Mouse (Mus musculus) gastrocnemius, postnatal 10 days (tissue): ENCODE measurements around the gene Cyp2w1. TPM values are rescaled to one million over a fixed set of nuclear protein-coding genes. Genes with fewer than 3 reads are reported as not detected.

ENCODE experiments used
- DNase-seq: peaks from one replicate; pipeline ENCODE4 v3.0.0; 2021; ENCODE audit warnings: mixed read lengths
- long read RNA-seq, 2 experiments: library from polyadenylated mRNA; stranded (forward); transcript quantifications; one replicate each; pipeline ENCODE4 v2.0.0; 2021
- total RNA-seq, 2 experiments: library from RNA; stranded (reverse); gene quantifications; 2 replicates each; pipeline ENCODE4 v1.2.3; 2021

Cyp2w1 gene
- not detected for total RNA-seq
- long read RNA-seq, experiment 1, result 0 reads
- long read RNA-seq, experiment 2, result 0 reads

DNA sequence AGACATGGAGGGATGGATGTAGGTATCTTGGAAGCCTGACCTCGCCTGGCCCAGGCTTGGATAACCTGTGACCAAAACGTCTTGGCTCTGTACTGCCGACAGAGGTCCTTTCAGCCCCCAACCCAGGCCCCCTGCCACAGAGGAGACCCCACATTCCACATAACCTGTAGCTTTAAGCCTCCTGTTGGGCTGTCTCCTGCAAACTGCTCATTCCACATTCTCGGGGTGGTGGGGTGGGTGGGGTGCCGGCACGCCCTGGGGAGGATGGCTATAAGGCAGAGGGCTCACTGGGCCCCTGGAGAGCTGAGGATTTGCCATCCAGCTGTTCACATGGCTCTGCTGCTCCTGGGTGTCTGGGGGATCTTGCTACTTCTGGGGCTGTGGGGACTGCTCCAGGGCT is at the start of gene Cyp2w1:
TSS of gene Cyp2w1 (plus strand) at position 301 of the 400 bp plus-strand sequence.
- DNase-seq, result no peak

DNA sequence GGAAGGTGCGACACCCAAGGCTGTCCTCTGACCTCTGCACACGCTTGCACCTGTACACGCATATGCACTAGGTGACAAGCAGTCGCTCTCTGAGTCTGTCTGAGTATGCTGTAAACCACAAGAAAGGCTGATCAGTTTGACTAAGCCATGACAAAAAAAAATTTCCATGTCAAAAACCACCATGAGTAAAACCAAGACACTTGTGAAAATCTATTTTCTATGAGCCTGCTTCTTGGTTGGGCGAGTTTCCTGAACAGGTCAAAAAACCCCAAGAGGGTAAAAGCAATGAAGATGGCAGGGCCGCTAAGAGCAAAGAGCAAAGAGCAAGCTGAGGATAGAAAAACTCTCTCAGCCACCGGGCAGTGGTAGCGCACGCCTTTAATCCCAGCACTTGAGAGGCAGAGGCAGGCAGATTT is 48.8 kb upstream of the Cyp2w1 start:
- DNase-seq, result no peak

DNA sequence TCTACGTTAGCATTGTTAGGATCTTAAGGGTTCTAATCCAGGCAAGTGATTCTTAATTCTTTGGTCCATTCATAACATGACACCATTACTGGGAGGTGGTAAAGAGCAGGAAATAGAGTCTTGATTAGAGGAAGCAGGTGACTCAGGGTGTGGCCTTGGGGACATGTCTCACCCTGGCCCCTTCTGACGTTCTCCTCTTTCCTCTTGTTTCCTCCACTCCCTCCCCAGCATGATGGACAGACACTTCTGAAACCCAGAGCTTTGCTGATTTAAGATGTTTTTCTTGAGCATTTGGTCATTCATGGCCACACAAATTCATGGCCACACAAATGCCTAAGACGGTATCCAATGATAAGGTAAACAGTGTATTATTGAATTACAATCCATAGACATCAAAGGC is 42.5 kb upstream of the Cyp2w1 start:
- no peak for DNase-seq

DNA sequence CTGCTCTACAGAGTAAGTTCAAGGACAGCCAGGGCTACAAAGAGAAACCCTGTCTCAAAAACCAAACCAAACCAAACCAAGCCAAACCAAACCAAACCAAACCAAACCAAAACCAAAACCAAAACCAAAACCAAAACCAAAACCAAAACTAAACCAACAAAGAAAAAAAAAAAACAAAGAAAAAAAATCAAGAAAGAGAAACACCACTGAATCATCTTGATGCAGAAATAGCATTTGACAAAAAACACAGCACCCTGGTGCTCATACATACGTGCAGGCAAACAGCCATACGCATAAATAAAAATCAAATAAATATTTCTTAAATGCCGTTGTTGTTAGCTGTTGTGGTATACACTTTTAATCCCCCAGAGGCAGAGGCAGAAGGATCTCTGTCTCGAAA is 41.9 kb upstream of the Cyp2w1 start:
- DNase-seq, result no peak

DNA sequence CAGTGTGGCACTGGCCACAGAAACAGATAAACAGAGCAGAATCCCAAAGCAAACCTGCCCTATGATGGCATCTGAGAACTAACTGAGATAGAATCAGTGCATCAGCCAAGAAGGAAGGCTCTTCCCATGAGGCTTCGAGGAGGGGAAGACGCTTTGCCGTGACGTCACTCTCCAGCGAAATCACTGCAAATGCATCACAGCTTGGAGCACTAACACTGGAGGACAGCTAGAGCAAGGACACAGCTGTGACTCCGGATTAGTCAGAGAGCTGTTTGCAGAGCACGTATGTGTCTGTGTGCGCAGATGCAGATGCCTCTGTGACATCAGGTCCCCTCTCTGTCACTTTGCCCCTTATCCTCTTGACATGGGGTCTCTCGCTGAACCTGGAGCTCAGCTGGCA is 40.6 kb upstream of the Cyp2w1 start:
- no peak for DNase-seq

- no peak for DNase-seq
Measured at GRCm38 (mm10) chr5:139313536-139313935, 38.9 kb upstream of the Cyp2w1 start.

- no peak for DNase-seq
Measured at GRCm38 (mm10) chr5:139314941-139315642, 37.3 kb upstream of the Cyp2w1 start.

GRCm38 (mm10) chr5:139316982-139317675 is 35.3 kb upstream of the Cyp2w1 start:
- DNase-seq, result no peak

DNA sequence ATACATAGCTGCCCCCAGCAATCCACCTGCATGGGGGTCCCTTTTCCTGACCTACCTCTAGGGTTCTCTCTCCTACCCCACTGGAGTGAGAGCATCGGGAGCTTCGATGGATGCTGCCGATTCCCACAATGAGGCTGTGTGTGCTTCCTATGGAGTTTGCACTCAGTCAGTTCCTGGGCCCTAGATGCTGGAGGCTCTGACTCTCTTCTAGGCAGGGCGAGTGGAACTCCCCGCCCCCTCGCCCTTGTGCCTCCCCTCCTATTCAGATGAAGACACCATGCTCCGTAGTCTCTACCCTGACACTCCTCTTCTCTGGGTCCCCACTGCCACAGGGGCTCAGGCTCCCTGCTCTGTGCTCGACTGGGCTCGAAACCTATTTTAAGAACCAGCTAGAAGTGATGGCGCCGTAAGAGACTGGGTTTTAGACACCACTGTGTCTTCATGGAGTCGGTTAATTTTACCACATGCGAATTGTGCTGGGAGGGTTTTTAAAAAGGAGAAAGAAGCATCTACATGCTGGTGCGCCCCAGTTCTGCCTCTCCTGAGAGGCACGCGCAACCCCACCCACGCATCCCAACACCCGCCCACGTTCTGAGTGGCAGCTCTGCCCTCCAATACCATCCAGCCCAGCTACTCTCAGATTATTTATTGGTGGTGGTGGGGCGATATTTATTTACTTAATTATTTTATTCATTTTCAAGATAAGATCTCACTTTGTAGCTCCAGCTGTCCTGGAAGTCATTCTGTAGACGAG is 34.5 kb upstream of the Cyp2w1 start:
- DNase-seq, result no peak

DNA sequence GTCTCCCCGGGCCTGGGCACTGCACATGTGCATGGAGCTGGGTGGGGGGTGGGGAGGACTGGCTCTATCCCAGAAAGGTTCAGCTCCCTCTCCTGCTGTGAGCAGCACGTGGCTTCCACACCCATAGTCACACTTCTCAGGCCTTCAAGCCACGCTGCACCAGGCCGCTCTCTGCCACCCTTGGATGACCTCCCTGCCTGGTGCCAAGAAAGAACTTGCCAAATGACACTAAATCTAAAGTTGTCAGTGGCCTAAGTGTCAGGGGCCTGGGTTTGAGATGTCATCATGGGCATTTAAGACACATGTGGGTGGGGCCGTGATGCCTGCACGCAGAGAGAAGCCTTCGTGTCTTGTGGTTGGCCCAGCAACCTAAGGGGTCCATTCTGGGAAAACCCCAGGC is 32.0 kb upstream of the Cyp2w1 start:
- no peak for DNase-seq

DNA sequence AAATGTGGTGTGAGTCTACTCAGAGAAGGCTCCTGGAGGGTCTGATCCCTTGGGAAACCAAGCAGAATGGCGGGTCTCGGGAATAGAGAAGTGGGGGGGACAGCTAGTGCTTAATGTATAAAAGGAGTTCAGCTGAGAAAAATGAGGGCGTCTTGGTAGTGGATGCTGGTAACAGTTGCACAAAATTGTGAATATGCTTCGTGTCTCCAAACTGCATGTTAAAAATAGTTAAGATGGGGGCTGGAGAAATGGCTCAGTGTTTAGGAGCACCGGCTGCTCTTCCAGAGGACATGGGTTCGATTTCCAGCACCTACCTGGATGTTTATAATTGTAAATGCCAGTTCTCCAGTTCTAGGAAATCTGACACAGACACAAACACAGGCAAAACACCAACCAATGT is 31.1 kb upstream of the Cyp2w1 start:
- no peak for DNase-seq

GRCm38 (mm10) chr5:139323260-139323924 is 29.0 kb upstream of the Cyp2w1 start:
- DNase-seq, result no peak

DNA sequence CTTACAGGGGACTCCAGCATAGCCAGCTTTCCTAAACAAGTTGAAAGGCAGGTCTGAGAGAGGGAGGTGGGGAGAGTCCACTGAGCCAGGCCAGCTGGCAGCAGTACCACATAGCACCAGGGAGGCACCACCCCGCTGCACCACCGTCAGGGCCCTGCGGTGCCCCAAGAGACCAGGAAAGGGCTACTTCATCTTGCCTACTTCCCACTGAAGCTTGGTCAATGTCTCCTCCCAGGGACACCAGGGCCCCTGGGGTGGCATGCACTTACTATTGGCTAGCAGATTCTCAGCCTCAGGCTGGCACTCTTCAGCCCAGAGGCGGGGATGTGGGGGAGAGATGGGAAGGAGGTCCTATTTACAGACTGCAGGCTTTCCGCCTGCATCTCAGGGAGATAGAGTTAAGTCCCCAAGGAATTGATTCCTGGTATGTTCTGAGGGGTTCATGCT is 28.3 kb upstream of the Cyp2w1 start:
- DNase-seq, result no peak

DNA sequence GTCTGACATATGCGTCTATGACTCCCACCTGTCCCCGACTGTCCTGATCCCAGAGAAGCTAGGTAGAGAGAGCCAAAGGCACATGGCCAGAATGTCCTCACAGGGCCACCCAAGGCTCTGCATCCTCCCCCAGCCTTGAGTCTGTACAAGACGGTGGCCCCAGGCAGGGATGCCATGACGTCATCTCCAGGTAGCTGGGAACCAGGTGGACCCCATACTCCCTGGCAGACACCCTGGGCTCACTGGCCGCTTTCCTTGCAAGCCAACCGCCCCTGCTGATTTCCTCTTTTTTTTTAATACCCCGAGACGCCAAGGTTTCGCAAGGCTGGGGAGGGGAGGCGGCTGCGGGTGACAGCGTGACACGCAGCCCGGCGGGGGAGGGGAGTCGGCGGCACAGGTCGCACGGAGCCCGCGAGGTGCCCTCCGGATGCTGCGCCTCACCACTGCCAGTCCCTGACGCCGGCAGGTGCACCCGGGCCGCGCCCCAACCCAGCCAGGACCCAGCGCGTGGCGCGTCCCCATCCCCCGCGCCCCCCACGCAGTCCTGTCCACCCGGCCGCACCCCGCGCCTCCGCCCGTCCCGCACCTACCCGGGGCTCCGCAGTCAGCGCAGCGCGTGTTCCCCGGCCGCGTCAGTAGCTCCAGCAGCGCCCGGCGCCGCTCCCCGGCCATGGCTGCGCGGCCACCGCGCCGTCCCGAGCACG is 27.6 kb upstream of the Cyp2w1 start:
- peak; percentile 39 for DNase-seq

GRCm38 (mm10) chr5:139325395-139325966 is 26.9 kb upstream of the Cyp2w1 start, which contains the start of gene Adap1:
Gene Adap1, minus strand, starts transcription at chr5:139325622.
- peak; percentile 58 for DNase-seq

DNA sequence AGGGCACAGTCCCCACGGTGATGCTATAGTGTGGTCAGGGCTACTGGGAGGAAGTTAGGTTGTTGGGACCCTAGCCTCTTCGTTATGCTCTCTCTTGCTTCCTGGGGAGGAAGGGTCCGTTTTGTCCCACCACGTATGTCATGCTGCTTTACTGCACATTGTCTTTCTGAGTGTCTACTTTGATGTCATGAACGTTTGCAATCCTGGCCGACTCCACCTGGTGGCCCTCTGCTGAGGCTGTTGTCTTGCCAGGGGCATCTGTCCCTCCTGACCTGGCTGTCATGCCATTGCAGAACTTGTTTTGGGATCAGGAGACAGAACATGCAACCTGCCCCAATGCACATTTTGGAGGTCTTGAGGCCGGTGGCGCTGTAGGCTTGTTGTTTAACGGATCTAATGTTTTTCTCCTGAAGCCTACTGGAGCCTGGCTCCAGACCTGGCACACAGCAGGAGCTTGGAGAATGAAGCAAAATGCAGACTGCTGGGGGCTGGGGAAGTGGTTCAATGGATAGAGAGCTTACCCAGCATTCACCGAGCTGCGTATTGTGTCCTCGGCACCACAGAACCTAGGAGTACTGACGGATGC is 26.2 kb upstream of the Cyp2w1 start:
- DNase-seq, result no peak

GRCm38 (mm10) chr5:139326986-139327633 is 25.3 kb upstream of the Cyp2w1 start:
- DNase-seq, result no peak

DNA sequence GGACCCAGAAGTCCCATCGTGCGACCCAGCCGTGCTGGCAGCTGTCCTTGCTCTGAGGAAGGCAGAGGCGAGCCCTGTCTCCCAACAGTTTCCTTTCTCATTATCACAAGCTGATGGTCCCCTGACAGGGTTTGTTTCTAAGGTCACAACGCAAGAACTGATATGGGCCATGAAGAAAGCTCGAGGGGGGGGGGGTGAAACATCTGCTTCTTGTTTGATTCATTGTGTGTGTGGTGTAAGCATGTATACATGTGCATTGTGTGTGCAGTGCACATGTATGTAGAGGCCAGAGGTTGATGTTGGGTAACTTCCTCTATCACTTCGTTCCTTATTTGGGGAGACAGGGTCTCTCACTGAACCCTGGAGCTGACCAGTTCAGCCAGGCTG is 24.8 kb upstream of the Cyp2w1 start:
- no peak for DNase-seq

DNA sequence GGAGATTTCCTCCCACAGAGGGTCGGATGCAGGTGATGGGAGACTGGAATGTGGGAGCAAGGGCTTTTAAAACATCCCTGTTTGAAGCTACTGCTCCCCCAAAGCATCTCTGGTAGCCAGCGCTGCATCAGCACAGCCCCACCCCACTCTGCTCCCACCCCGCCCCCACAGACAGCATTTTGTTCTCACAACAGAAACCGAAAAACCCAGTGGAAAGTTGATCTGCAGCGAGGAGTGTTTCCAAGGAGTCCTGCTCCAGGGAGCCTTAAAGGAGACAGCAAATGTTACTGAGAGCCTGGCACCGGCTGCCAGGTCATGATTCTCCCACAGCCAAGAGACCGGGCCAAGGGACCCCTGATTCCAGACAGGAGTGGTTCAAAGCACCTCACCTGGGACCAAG is 21.7 kb upstream of the Cyp2w1 start:
- DNase-seq, result no peak

DNA sequence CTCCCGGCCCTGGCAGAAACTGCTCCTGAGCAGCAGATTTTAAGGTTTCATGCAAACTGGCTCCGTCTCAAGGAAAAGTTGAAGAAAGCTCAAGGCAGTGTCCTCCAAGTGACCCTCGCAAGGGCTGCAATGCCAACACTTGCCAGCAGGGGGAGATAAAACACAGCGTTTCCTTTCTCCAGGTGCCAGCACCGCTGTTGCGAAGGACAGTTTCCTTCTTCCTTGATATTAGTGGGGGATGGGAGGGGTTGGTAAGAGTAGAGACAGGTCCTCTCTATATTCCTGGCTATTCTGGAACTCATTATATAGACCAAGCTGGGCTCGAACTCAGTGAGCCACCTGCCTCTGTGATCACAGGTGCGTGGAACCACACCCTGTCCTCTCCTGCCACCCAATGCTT is 20.7 kb upstream of the Cyp2w1 start:
- peak; percentile 89 for DNase-seq
